Mouse (Mus musculus) bone marrow macrophage, adult 2 months (primary cell): Measurements from ENCODE around the gene Ccdc105.

Source experiments
- CTCF ChIP-seq: IDR thresholded peaks from 2 replicates; pipeline ENCODE4 v1.5.1; 2012; ENCODE audit warnings: low read depth, mild to moderate bottlenecking, low read length, moderate library complexity
- POLR2A ChIP-seq: IDR thresholded peaks from 2 replicates; pipeline ENCODE4 v1.6.1; 2012; ENCODE audit warnings: mild to moderate bottlenecking, low read depth, low read length, borderline replicate concordance

DNA sequence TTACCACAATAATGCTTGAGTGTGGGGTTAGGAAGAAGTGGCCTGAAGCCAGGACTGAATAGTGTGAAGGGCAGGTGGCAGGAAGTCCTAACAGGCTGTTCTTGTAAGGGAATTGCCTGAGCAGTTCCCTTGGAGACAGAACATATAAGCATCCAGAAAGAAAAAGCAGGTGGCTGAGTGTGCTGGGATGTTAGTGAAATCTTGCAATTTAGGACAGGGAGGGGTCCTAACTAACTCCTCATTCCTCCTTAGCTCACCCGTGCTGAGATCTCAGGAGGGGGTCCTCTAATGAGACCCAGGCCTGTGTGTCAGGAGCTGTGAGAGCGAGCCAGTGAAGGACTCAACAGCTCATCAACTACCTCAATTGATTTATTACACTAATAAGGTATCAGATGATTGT lies 29.4 kb downstream of the Ccdc105 start:
- TF ChIP-seq POLR2A (no peak), CTCF (no peak)
